Mouse (Mus musculus): ENCODE measurements at regions not wholly inside any gene's neighbourhood (a gene's known extent, or its start where the extent isn't known, plus 50 kb on each side); places are given as distances from the start of the nearest gene placed in this dataset.

- 0 out of 2 replicates have a peak overlapping the region, but pooled peaks have one; percentile 17 for H3K9ac ChIP-seq (replicated peaks; ENCODE audit: low read depth, low read length)
- H3K9me3 ChIP-seq (ENCODE audit: control insufficient read depth, low read length): no peaks in the 10 kb centered on the region
- H3K36me3 ChIP-seq (ENCODE audit: control insufficient read depth, insufficient read depth): no peaks in the 10 kb centered on the region
- peak; percentile 75 for ATAC-seq
- WGBS: 14% methylated on average over 12 of the region's 12 CpGs
- H3K4me3 ChIP-seq (replicated peaks; ENCODE audit: low read length): no peak overlapping the region
- H3K27ac ChIP-seq (ENCODE audit: low read length): peak overlapping the region; percentile 63
- H3K4me2 ChIP-seq (ENCODE audit: low read length): peak overlapping the region; percentile 33
- no peaks in the 10 kb centered on the region for H3K27me3 ChIP-seq (replicated peaks; ENCODE audit: control insufficient read depth, insufficient read depth, low read length)
- H3K4me1 ChIP-seq (replicated peaks; ENCODE audit: control insufficient read depth, insufficient read depth, low read length): peaks cover 11% of the 10 kb centered on the region
Observed at GRCm38 (mm10) chr12:50989561-50990325, 340.8 kb upstream of the Prkd1 start.

GRCm38 (mm10) chr12:50981318-50981717 lies 332.4 kb upstream of the Prkd1 start:
- 77% methylated on average over 5 of the region's 5 CpGs for WGBS
- H3K9me3 ChIP-seq (ENCODE audit: control insufficient read depth, low read length): no peaks in the 10 kb centered on the region
- H3K27me3 ChIP-seq (replicated peaks; ENCODE audit: control insufficient read depth, insufficient read depth, low read length): no peaks in the 10 kb centered on the region
- no peak for ATAC-seq
- H3K27ac ChIP-seq (ENCODE audit: low read length): no peak overlapping the region
- no peaks in the 10 kb centered on the region for H3K36me3 ChIP-seq (ENCODE audit: control insufficient read depth, insufficient read depth)
- no peak overlapping the region for H3K4me3 ChIP-seq (replicated peaks; ENCODE audit: low read length)
- H3K4me2 ChIP-seq (ENCODE audit: low read length): no peak overlapping the region
- H3K9ac ChIP-seq (replicated peaks; ENCODE audit: low read depth, low read length): no peak overlapping the region
- H3K4me1 ChIP-seq (replicated peaks; ENCODE audit: control insufficient read depth, insufficient read depth, low read length): no peaks in the 10 kb centered on the region

DNA sequence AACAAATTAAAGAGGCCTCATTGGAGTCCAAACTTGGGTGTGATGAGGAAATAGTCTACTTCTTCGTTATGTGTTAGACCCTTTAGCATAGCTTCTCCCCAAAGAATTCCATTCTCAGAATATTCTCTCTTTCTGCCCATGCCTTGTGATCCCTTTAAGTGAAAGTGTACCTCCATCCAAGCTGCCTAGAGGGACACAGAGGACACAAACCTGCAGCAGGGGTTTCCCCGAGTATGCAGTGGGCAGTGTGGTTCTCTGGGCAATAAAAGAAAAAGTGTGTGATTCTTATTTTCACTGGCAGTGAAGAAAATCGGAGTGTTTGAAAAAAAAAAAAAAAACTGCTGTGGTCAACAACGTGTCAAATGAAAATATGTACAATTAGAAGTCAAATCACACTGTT lies 331.9 kb upstream of the Prkd1 start:
- Histone ChIP-seq H3K9ac (replicated peaks; ENCODE audit: low read depth, low read length) (no peak overlapping the region), H3K27ac (ENCODE audit: low read length) (no peak overlapping the region), H3K4me1 (replicated peaks; ENCODE audit: control insufficient read depth, insufficient read depth, low read length) (no peaks in the 10 kb centered on the region), H3K4me3 (replicated peaks; ENCODE audit: low read length) (no peak overlapping the region), H3K4me2 (ENCODE audit: low read length) (no peak overlapping the region), H3K36me3 (ENCODE audit: control insufficient read depth, insufficient read depth) (no peaks in the 10 kb centered on the region), H3K9me3 (ENCODE audit: control insufficient read depth, low read length) (no peaks in the 10 kb centered on the region), H3K27me3 (replicated peaks; ENCODE audit: control insufficient read depth, insufficient read depth, low read length) (no peaks in the 10 kb centered on the region)
- no peak for ATAC-seq
- 68% methylated on average over 4 of the region's 4 CpGs for WGBS

- ATAC-seq: peak; percentile 50
- Histone ChIP-seq H3K9ac (replicated peaks; ENCODE audit: low read depth, low read length) (no peak overlapping the region), H3K4me2 (ENCODE audit: low read length) (no peak overlapping the region), H3K4me1 (replicated peaks; ENCODE audit: control insufficient read depth, insufficient read depth, low read length) (peaks cover 10% of the 10 kb centered on the region), H3K36me3 (ENCODE audit: control insufficient read depth, insufficient read depth) (no peaks in the 10 kb centered on the region), H3K9me3 (ENCODE audit: control insufficient read depth, low read length) (no peaks in the 10 kb centered on the region), H3K27ac (ENCODE audit: low read length) (no peak overlapping the region), H3K27me3 (replicated peaks; ENCODE audit: control insufficient read depth, insufficient read depth, low read length) (no peaks in the 10 kb centered on the region), H3K4me3 (replicated peaks; ENCODE audit: low read length) (no peak overlapping the region)
- WGBS: 77% methylated on average over 1 of the region's 1 CpGs
Observed at GRCm38 (mm10) chr12:50970759-50971122, 321.8 kb upstream of the Prkd1 start.

DNA sequence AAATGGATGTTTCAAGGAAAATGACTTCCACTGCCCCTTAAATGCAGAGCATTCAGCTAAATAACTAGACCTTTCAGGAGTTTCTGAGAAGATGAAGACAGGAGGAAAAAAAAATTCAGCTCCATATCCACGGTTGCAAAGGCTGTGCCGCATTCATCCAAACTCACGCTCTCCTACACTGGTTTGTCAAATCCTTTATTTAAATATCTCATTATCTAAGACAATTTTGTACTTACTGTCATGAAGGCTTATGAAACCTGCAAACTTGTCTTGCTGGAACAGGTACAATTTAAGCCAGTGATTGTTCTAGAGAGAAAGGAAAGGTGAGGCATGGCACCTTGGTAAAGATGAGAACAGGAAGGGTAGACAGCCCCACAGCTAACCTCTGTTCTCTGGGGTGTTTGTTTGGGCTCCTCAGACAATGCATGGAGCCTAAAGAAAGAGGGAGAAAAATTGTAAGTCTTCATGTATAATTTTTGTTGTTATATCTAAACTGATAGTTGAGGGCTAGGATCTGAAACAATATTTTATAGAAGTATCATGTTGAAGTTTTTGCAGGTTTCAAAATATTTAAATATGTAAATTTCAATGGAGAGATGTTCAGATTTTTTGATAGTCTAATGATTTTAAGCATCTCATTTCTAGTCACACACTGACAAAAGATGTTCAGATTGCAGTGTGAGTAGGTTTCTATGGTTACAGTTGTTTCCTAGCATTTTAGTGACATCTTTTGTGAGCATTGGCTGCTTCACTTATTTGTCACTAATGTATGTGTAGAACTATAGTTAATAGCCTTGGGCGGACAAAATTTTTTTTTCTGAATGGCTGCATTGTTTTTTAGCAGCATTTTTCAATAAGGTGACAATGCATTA lies 321.2 kb upstream of the Prkd1 start:
- H3K4me3 ChIP-seq (replicated peaks; ENCODE audit: low read length): no peak overlapping the region
- no peak overlapping the region for H3K9ac ChIP-seq (replicated peaks; ENCODE audit: low read depth, low read length)
- ATAC-seq: peak; percentile 90
- H3K4me1 ChIP-seq (replicated peaks; ENCODE audit: control insufficient read depth, insufficient read depth, low read length): peaks cover 10% of the 10 kb centered on the region
- WGBS: 29% methylated on average over 4 of the region's 4 CpGs
- no peaks in the 10 kb centered on the region for H3K36me3 ChIP-seq (ENCODE audit: control insufficient read depth, insufficient read depth)
- no peaks in the 10 kb centered on the region for H3K27me3 ChIP-seq (replicated peaks; ENCODE audit: control insufficient read depth, insufficient read depth, low read length)
- no peaks in the 10 kb centered on the region for H3K9me3 ChIP-seq (ENCODE audit: control insufficient read depth, low read length)
- peak overlapping the region; percentile 86 for H3K27ac ChIP-seq (ENCODE audit: low read length)
- 0 out of 2 replicates have a peak overlapping the region, but pooled peaks have one; percentile 13 for H3K4me2 ChIP-seq (ENCODE audit: low read length)

- H3K4me3 ChIP-seq (replicated peaks; ENCODE audit: low read length): no peak overlapping the region
- H3K9ac ChIP-seq (replicated peaks; ENCODE audit: low read depth, low read length): no peak overlapping the region
- H3K4me2 ChIP-seq (ENCODE audit: low read length): no peak overlapping the region
- no peaks in the 10 kb centered on the region for H3K36me3 ChIP-seq (ENCODE audit: control insufficient read depth, insufficient read depth)
- no peaks in the 10 kb centered on the region for H3K27me3 ChIP-seq (replicated peaks; ENCODE audit: control insufficient read depth, insufficient read depth, low read length)
- peak overlapping the region; percentile 86 for H3K27ac ChIP-seq (ENCODE audit: low read length)
- H3K4me1 ChIP-seq (replicated peaks; ENCODE audit: control insufficient read depth, insufficient read depth, low read length): peaks cover 10% of the 10 kb centered on the region
- ATAC-seq: no peak
- 0 out of 2 replicates have a peak, but pooled peaks cover 2% of the 10 kb centered on the region for H3K9me3 ChIP-seq (ENCODE audit: control insufficient read depth, low read length)
- 13% methylated on average over 3 of the region's 3 CpGs for WGBS
Observed at GRCm38 (mm10) chr12:50969402-50969801, 320.5 kb upstream of the Prkd1 start.

DNA sequence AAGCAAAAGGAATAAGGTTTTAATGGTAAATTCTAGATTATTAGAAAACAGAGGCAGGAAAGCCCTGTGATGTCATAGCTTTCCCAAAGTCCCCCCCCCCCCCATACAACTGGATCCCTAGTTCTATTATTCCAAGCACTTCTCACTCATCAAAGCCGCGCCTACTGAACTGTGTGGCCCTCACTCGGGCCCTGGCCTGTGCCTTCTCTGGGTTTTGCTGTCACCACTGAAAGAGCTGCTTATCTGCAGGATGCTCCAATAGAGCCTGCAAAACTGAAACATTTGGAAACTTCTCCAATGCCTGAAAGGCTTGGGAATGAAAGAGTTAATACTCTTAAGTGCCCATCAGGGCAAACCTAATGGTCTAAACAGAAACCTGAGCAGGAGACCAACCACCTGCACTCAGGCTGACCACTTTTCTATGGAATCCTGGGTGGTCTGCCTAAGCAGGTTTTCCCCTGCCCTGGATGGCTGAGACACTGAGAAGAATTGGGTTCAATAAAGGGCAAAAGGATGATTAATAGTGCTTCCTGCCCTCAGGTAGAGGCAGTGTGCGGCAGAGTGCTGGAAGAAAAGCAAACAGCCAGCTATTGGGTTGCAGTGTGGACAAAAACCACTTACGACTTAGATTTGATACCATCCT lies 318.4 kb upstream of the Prkd1 start:
- H3K4me3 ChIP-seq (replicated peaks; ENCODE audit: low read length): no peak overlapping the region
- no peak overlapping the region for H3K9ac ChIP-seq (replicated peaks; ENCODE audit: low read depth, low read length)
- H3K27ac ChIP-seq (ENCODE audit: low read length): no peak overlapping the region
- H3K9me3 ChIP-seq (ENCODE audit: control insufficient read depth, low read length): 0 out of 2 replicates have a peak, but pooled peaks cover 2% of the 10 kb centered on the region
- peaks cover 10% of the 10 kb centered on the region for H3K4me1 ChIP-seq (replicated peaks; ENCODE audit: control insufficient read depth, insufficient read depth, low read length)
- H3K27me3 ChIP-seq (replicated peaks; ENCODE audit: control insufficient read depth, insufficient read depth, low read length): no peaks in the 10 kb centered on the region
- no peaks in the 10 kb centered on the region for H3K36me3 ChIP-seq (ENCODE audit: control insufficient read depth, insufficient read depth)
- 55% methylated on average over 5 of the region's 5 CpGs for WGBS
- H3K4me2 ChIP-seq (ENCODE audit: low read length): no peak overlapping the region
- ATAC-seq: no peak

DNA sequence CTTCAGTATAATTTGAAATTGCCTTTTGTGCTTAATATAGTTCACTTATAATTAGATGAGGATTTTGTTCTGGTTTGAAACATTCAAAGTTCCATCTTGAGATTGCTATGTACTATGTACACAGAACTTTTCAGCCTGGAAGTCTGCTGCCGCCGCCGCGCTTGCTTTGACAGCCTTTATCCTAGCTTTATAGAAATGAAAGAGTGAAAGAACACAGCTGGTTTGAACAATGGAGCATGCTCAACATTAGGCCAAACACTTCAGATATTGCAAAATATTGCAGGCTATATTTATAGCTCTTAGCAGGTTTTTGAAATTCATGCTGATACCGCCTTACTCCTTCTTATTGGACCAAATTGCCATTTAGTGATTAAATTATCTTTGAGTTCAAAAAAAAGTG lies 305.1 kb upstream of the Prkd1 start:
- no peak overlapping the region for H3K9ac ChIP-seq (replicated peaks; ENCODE audit: low read depth, low read length)
- no peaks in the 10 kb centered on the region for H3K9me3 ChIP-seq (ENCODE audit: control insufficient read depth, low read length)
- no peak for ATAC-seq
- H3K27ac ChIP-seq (ENCODE audit: low read length): no peak overlapping the region
- no peak overlapping the region for H3K4me2 ChIP-seq (ENCODE audit: low read length)
- H3K4me1 ChIP-seq (replicated peaks; ENCODE audit: control insufficient read depth, insufficient read depth, low read length): no peaks in the 10 kb centered on the region
- no peak overlapping the region for H3K4me3 ChIP-seq (replicated peaks; ENCODE audit: low read length)
- H3K36me3 ChIP-seq (ENCODE audit: control insufficient read depth, insufficient read depth): no peaks in the 10 kb centered on the region
- H3K27me3 ChIP-seq (replicated peaks; ENCODE audit: control insufficient read depth, insufficient read depth, low read length): no peaks in the 10 kb centered on the region
- 91% methylated on average over 5 of the region's 5 CpGs for WGBS

DNA sequence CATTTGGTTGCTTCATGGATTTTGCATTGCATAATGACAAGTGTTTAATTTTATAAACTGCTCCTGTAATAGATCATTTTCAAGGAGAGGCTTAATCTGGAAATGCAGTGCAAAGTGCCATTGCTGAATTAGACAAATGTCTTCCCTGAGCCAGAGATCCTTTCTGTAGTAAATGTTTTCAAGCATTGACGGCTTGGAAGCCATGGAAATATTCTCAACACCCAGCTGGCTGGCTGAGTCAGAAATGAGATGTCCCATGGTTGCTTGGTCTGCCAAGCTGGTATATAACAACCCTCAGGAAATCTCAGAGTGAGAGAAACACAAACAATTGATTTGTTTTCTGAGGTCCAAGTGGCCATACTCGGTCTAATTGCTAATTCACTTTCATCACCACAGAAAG lies 298.1 kb upstream of the Prkd1 start:
- Histone ChIP-seq H3K27ac (ENCODE audit: low read length) (no peak overlapping the region), H3K9ac (replicated peaks; ENCODE audit: low read depth, low read length) (no peak overlapping the region), H3K36me3 (ENCODE audit: control insufficient read depth, insufficient read depth) (no peaks in the 10 kb centered on the region), H3K27me3 (replicated peaks; ENCODE audit: control insufficient read depth, insufficient read depth, low read length) (no peaks in the 10 kb centered on the region), H3K9me3 (ENCODE audit: control insufficient read depth, low read length) (no peaks in the 10 kb centered on the region), H3K4me2 (ENCODE audit: low read length) (no peak overlapping the region), H3K4me1 (replicated peaks; ENCODE audit: control insufficient read depth, insufficient read depth, low read length) (peaks cover 17% of the 10 kb centered on the region), H3K4me3 (replicated peaks; ENCODE audit: low read length) (no peak overlapping the region)
- ATAC-seq: no peak
- 57% methylated on average over 2 of the region's 2 CpGs for WGBS
